Mouse (Mus musculus): Measurements from ENCODE around the gene Fkbp4. TPM values are rescaled to one million over a fixed set of nuclear protein-coding genes. Genes with fewer than 3 reads are reported as not detected.
"Not testable (repeated sequence)": the region's sequence is repeated elsewhere in the genome, so short reads cannot be mapped to it uniquely, and the experiment has no call there.

The Fkbp4 gene
- polyA plus RNA-seq, 1 experiment, result 413 TPM

DNA sequence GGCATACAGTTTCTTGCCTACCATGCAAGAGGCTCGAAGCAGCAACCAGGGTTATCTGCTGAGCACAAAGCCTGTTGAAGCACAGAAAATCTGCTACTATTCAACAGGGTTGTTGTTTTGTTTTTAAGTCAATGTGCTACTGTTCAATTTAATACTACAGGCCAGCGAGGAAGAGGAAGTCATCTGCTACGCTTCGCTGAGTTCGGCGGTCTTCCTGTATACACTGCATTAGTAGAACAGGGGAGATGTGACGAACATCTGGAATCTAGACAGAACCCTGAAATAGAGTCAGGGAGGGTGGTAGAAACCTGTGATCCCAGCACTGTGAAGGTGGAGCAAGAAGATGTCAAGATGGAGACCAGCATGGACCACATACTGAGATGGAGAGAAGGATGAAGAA, 54.7 kb downstream of the Fkbp4 start:
- Histone ChIP-seq H3K36me3 (ENCODE audit: control insufficient read depth, insufficient read depth, low read length, poor library complexity, severe bottlenecking) (no peaks in the 10 kb centered on the region), H3K4me1 (ENCODE audit: control insufficient read depth, insufficient read depth, low read length) (peaks cover 2% of the 10 kb centered on the region), H3K9me3 (replicated peaks; ENCODE audit: control insufficient read depth, insufficient read depth, low read length, poor library complexity, severe bottlenecking) (no peaks in the 10 kb centered on the region), H3K27ac (ENCODE audit: insufficient read depth, low read length) (no peak overlapping the region), H3K4me3 (ENCODE audit: low read depth, low read length) (no peak overlapping the region), H3K9ac (ENCODE audit: low read depth, poor library complexity, severe bottlenecking) (no peak overlapping the region), H3K27me3 (ENCODE audit: control insufficient read depth, insufficient read depth, low read length, poor library complexity, severe bottlenecking) (no peaks in the 10 kb centered on the region)
- TF ChIP-seq EP300 (IDR thresholded peaks at IDR 0.05; ENCODE audit: insufficient read depth, low read depth, low read length) (no peak), POLR2A (IDR thresholded peaks at IDR 0.05; ENCODE audit: insufficient read depth, low read length) (no peak), CTCF (IDR thresholded peaks at IDR 0.05; ENCODE audit: low read depth, low read length) (no peak)

DNA sequence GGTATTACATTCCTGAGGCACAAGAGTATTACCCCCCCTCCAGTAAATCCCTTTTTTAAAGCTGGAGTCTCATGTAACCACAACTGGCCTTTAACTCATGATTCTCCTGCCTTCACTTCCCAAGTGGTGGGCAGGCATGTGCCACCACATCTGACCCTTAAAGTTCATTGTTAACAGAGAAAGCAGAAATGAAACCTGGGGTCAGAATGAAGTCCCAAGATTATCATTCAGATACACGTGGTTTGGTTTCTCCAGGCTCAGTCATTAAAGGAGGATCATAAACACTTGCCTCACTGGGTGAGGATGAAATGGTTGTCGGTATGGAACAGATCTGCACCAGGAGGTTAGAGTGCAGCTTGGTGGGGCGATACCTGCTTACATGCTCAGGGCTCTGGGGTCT, 57.2 kb downstream of the Fkbp4 start:
- Histone ChIP-seq H3K4me1 (ENCODE audit: control insufficient read depth, insufficient read depth, low read length) (peaks cover 2% of the 10 kb centered on the region), H3K27ac (ENCODE audit: insufficient read depth, low read length) (no peak overlapping the region), H3K4me3 (ENCODE audit: low read depth, low read length) (no peak overlapping the region), H3K36me3 (ENCODE audit: control insufficient read depth, insufficient read depth, low read length, poor library complexity, severe bottlenecking) (no peaks in the 10 kb centered on the region), H3K9me3 (replicated peaks; ENCODE audit: control insufficient read depth, insufficient read depth, low read length, poor library complexity, severe bottlenecking) (no peaks in the 10 kb centered on the region), H3K27me3 (ENCODE audit: control insufficient read depth, insufficient read depth, low read length, poor library complexity, severe bottlenecking) (no peaks in the 10 kb centered on the region), H3K9ac (ENCODE audit: low read depth, poor library complexity, severe bottlenecking) (no peak overlapping the region)
- TF ChIP-seq POLR2A (IDR thresholded peaks at IDR 0.05; ENCODE audit: insufficient read depth, low read length), result no peak
- no peak for TF ChIP-seq EP300 (IDR thresholded peaks at IDR 0.05; ENCODE audit: insufficient read depth, low read depth, low read length)
- TF ChIP-seq CTCF (IDR thresholded peaks at IDR 0.05; ENCODE audit: low read depth, low read length), result no peak

DNA sequence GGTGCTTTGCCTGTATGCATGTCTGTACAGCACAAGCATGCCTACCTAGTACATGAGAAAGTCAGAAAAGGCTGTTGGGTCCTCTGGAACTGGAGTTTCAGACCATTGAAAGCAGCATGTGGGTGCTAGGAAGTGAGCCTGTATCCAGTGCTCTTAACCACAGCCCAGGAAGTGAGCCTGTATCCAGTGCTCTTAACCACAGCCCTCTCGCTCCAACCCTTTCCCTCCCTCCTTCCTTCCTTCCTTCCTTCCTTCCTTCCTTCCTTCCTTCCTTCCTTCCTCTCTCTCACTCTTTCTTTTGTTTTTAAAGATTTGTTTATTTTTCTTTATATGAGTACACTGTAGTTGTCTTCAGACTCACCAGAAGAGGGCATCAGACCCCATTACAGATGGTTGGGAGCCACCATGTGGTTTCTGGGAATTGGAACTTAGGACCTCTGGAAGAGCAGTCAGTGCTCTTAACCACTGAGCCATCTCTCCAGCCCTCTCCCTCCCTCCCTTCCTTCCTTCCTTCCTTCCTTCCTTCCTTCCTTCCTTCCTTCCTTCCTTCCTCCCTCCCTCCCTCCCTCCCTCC, 57.8 kb downstream of the Fkbp4 start:
- H3K27ac ChIP-seq (ENCODE audit: insufficient read depth, low read length); H3K4me3 ChIP-seq (ENCODE audit: low read depth, low read length); H3K36me3 ChIP-seq (ENCODE audit: control insufficient read depth, insufficient read depth, low read length, poor library complexity, severe bottlenecking); H3K9ac ChIP-seq (ENCODE audit: low read depth, poor library complexity, severe bottlenecking); H3K4me1 ChIP-seq (ENCODE audit: control insufficient read depth, insufficient read depth, low read length); H3K9me3 ChIP-seq (replicated peaks; ENCODE audit: control insufficient read depth, insufficient read depth, low read length, poor library complexity, severe bottlenecking); H3K27me3 ChIP-seq (ENCODE audit: control insufficient read depth, insufficient read depth, low read length, poor library complexity, severe bottlenecking): not testable (repeated sequence)

Other genes starting within 250 kb of the Fkbp4 start
- 29.9 and 31.8 TPM in 2 replicates for gene Tead4, start 137.9 kb downstream of the Fkbp4 start, polyA plus RNA-seq (2011; ENCODE audit: insufficient read depth, insufficient read length, low read depth, missing spikeins)
- 49.1 and 57.4 TPM in 2 replicates for gene Tulp3, start 82.8 kb downstream of the Fkbp4 start, polyA plus RNA-seq (2011; ENCODE audit: insufficient read depth, insufficient read length, low read depth, missing spikeins)
- gene Rhno1, start 75.8 kb downstream of the Fkbp4 start, polyA plus RNA-seq (2011; ENCODE audit: insufficient read depth, insufficient read length, low read depth, missing spikeins), result 65.0 and 71.9 TPM in 2 replicates
- gene Foxm1, start 75.7 kb downstream of the Fkbp4 start, polyA plus RNA-seq (2011; ENCODE audit: insufficient read depth, insufficient read length, low read depth, missing spikeins), result 68.7 and 69.2 TPM in 2 replicates
- not detected in 2 replicates for gene Tex52, start 63.2 kb downstream of the Fkbp4 start, polyA plus RNA-seq (2011; ENCODE audit: insufficient read depth, insufficient read length, low read depth, missing spikeins)
- not detected in 2 replicates for gene Gm44596, start 63.2 kb downstream of the Fkbp4 start, polyA plus RNA-seq (2011; ENCODE audit: insufficient read depth, insufficient read length, low read depth, missing spikeins)
- not detected in 2 replicates for gene Nrip2, start 39.4 kb downstream of the Fkbp4 start, polyA plus RNA-seq (2011; ENCODE audit: insufficient read depth, insufficient read length, low read depth, missing spikeins)
- 16.3 and 21.6 TPM in 2 replicates for gene Itfg2, start 13.7 kb downstream of the Fkbp4 start, polyA plus RNA-seq (2011; ENCODE audit: insufficient read depth, insufficient read length, low read depth, missing spikeins)
- 0.94 and 2.6 TPM in 2 replicates for gene Pzp, start 88.0 kb upstream of the Fkbp4 start, polyA plus RNA-seq (2011; ENCODE audit: insufficient read depth, insufficient read length, low read depth, missing spikeins)
- gene A2ml1, start 142.9 kb upstream of the Fkbp4 start, polyA plus RNA-seq (2011; ENCODE audit: insufficient read depth, insufficient read length, low read depth, missing spikeins), result not detected in 2 replicates
- gene Klrb1a, start 184.9 kb upstream of the Fkbp4 start, polyA plus RNA-seq (2011; ENCODE audit: insufficient read depth, insufficient read length, low read depth, missing spikeins), result not detected in 2 replicates
- gene Clec2h, start 223.7 kb upstream of the Fkbp4 start, polyA plus RNA-seq (2011; ENCODE audit: insufficient read depth, insufficient read length, low read depth, missing spikeins), result not detected in 2 replicates